Mouse (Mus musculus) embryonic facial prominence, embryonic 13.5 days (tissue): ENCODE results near the gene Cxcl13. TPM values are rescaled to one million over a fixed set of nuclear protein-coding genes. Genes with fewer than 3 reads are reported as not detected.
"Not testable (repeated sequence)": the region's sequence is repeated elsewhere in the genome, so short reads cannot be mapped to it uniquely, and the experiment has no call there.

Experiments used
- ATAC-seq: fragments of 200-750 bp; cut with Nextera tagmentation; 2 replicates; pipeline ENCODE4 v1.8.0; 2017; ENCODE audit warnings: low read depth; ENCODE audit not compliant: insufficient number of reproducible peaks, insufficient read depth, low FRiP score, low TSS enrichment
- H3K27ac ChIP-seq: fragments of 300-500 bp; sonication (generic); 2 replicates; pipeline ENCODE4 v1.5.1; 2015; ENCODE audit warnings: moderate library complexity, mild to moderate bottlenecking, inconsistent platforms
- H3K27me3 ChIP-seq: fragments of 300-500 bp; sonication (generic); 2 replicates; pipeline ENCODE4 v1.6.1; 2015; ENCODE audit warnings: mild to moderate bottlenecking, inconsistent platforms
- H3K36me3 ChIP-seq: fragments of 300-500 bp; sonication (generic); 2 replicates; pipeline ENCODE4 v1.6.1; 2015; ENCODE audit warnings: mild to moderate bottlenecking, inconsistent platforms
- H3K4me1 ChIP-seq: fragments of 300-500 bp; sonication (generic); 2 replicates; pipeline ENCODE4 v1.6.1; 2015; ENCODE audit warnings: inconsistent platforms
- H3K4me2 ChIP-seq: fragments of 300-500 bp; sonication (generic); 2 replicates; pipeline ENCODE4 v1.6.1; 2015; ENCODE audit warnings: moderate library complexity, mild to moderate bottlenecking, inconsistent platforms
- H3K4me3 ChIP-seq: fragments of 300-500 bp; sonication (generic); 2 replicates; pipeline ENCODE4 v1.5.1; 2015; ENCODE audit warnings: mild to moderate bottlenecking, inconsistent platforms
- H3K9ac ChIP-seq: fragments of 300-500 bp; sonication (generic); 2 replicates; pipeline ENCODE4 v1.6.1; 2015; ENCODE audit warnings: mild to moderate bottlenecking, inconsistent platforms
- H3K9me3 ChIP-seq: fragments of 300-500 bp; sonication (generic); 2 replicates; pipeline ENCODE4 v1.6.1; 2016; ENCODE audit warnings: inconsistent platforms
- WGBS: fragments of 180-500 bp; shearing (Covaris S2); methylation state at CpG from one replicate; pipeline ENCODE4 v1.1.7; 2015; ENCODE audit warnings: mixed read lengths; 5-methylcytosine and 5-hydroxymethylcytosine counted together
- polyA plus RNA-seq: library from polyadenylated mRNA; unstranded; fragments of >200 nt; fragmentation: Nextera tagmentation; extraction: Ambion mirVana; gene quantifications from 2 replicates; pipeline ENCODE4 v1.2.1, GENCODE M21; 2015

The Cxcl13 gene
- polyA plus RNA-seq, 1 experiment from 2014 or later = 1.4 TPM

- Histone ChIP-seq H3K4me3 (no peak overlapping the region), H3K27ac (no peak overlapping the region), H3K36me3 (no peaks in the 10 kb centered on the region), H3K4me1 (0 out of 2 replicates have a peak, but pooled peaks cover 4% of the 10 kb centered on the region), H3K4me2 (no peak overlapping the region), H3K9me3 (no peaks in the 10 kb centered on the region), H3K27me3 (no peaks in the 10 kb centered on the region), H3K9ac (no peak overlapping the region)
- no peak for ATAC-seq
- WGBS = 41% methylated on average over 3 of the region's 3 CpGs
These were observed 11.6 kb upstream of the Cxcl13 start for GRCm38 (mm10) chr5:95945120-95945519.

GRCm38 (mm10) chr5:95946344-95946743, 10.4 kb upstream of the Cxcl13 start:
- ATAC-seq = no peak
- WGBS = 67% methylated on average over 2 of the region's 2 CpGs
- H3K4me3 ChIP-seq = no peak overlapping the region
- H3K9me3 ChIP-seq = no peaks in the 10 kb centered on the region
- H3K9ac ChIP-seq = no peak overlapping the region
- no peak overlapping the region for H3K4me2 ChIP-seq
- H3K36me3 ChIP-seq = no peaks in the 10 kb centered on the region
- no peaks in the 10 kb centered on the region for H3K27me3 ChIP-seq
- no peaks in the 10 kb centered on the region for H3K4me1 ChIP-seq
- no peak overlapping the region for H3K27ac ChIP-seq

GRCm38 (mm10) chr5:95948641-95949040, 8.1 kb upstream of the Cxcl13 start:
- Histone ChIP-seq H3K4me1 (no peaks in the 10 kb centered on the region), H3K4me3 (no peak overlapping the region), H3K4me2 (no peak overlapping the region), H3K36me3 (no peaks in the 10 kb centered on the region), H3K9ac (no peak overlapping the region), H3K27ac (no peak overlapping the region), H3K9me3 (no peaks in the 10 kb centered on the region), H3K27me3 (no peaks in the 10 kb centered on the region)
- 79% methylated on average over 3 of the region's 3 CpGs for WGBS
- ATAC-seq = no peak

GRCm38 (mm10) chr5:95949946-95950701, 6.6 kb upstream of the Cxcl13 start:
- Histone ChIP-seq H3K36me3 (no peaks in the 10 kb centered on the region), H3K4me3 (no peak overlapping the region), H3K4me2 (no peak overlapping the region), H3K4me1 (no peaks in the 10 kb centered on the region), H3K9ac (no peak overlapping the region), H3K27me3 (no peaks in the 10 kb centered on the region), H3K27ac (no peak overlapping the region), H3K9me3 (no peaks in the 10 kb centered on the region)
- no peak for ATAC-seq
- 43% methylated on average over 19 of the region's 19 CpGs for WGBS

GRCm38 (mm10) chr5:95964940-95965339, 8.2 kb downstream of the Cxcl13 start:
- Histone ChIP-seq H3K4me3 (no peak overlapping the region), H3K4me1 (no peaks in the 10 kb centered on the region), H3K27me3 (no peaks in the 10 kb centered on the region), H3K27ac (no peak overlapping the region), H3K9ac (no peak overlapping the region), H3K4me2 (no peak overlapping the region), H3K9me3 (no peaks in the 10 kb centered on the region), H3K36me3 (no peaks in the 10 kb centered on the region)
- WGBS = 26% methylated on average over 2 of the region's 2 CpGs
- ATAC-seq = no peak

GRCm38 (mm10) chr5:95966621-95967020, 9.9 kb downstream of the Cxcl13 start:
- WGBS = 50% methylated on average over 2 of the region's 2 CpGs
- no peak for ATAC-seq

GRCm38 (mm10) chr5:95970845-95971244, 14.1 kb downstream of the Cxcl13 start:
- 36% methylated on average over 6 of the region's 6 CpGs for WGBS
- no peak overlapping the region for H3K27ac ChIP-seq
- ATAC-seq = no peak
- no peaks in the 10 kb centered on the region for H3K9me3 ChIP-seq
- no peaks in the 10 kb centered on the region for H3K36me3 ChIP-seq
- peaks cover 6% of the 10 kb centered on the region for H3K27me3 ChIP-seq
- no peak overlapping the region for H3K4me3 ChIP-seq
- no peaks in the 10 kb centered on the region for H3K4me1 ChIP-seq
- no peak overlapping the region for H3K9ac ChIP-seq
- H3K4me2 ChIP-seq = no peak overlapping the region

More at GRCm38 (mm10) chr5:95966621-95967020, 9.9 kb downstream of the Cxcl13 start:
- Histone ChIP-seq H3K27ac (no peak overlapping the region), H3K9me3 (no peaks in the 10 kb centered on the region), H3K4me1 (no peaks in the 10 kb centered on the region), H3K27me3 (0 out of 2 replicates have a peak, but pooled peaks cover under 1% of the 10 kb centered on the region), H3K36me3 (no peaks in the 10 kb centered on the region), H3K9ac (no peak overlapping the region), H3K4me2 (no peak overlapping the region), H3K4me3 (no peak overlapping the region)

GRCm38 (mm10) chr5:95972208-95972607, 15.5 kb downstream of the Cxcl13 start:
- 76% methylated on average over 3 of the region's 3 CpGs for WGBS
- no peaks in the 10 kb centered on the region for H3K9me3 ChIP-seq
- H3K9ac ChIP-seq = no peak overlapping the region
- ATAC-seq = no peak
- no peaks in the 10 kb centered on the region for H3K4me1 ChIP-seq
- H3K4me2 ChIP-seq = no peak overlapping the region
- H3K4me3 ChIP-seq = no peak overlapping the region
- no peak overlapping the region for H3K27ac ChIP-seq
- H3K36me3 ChIP-seq = no peaks in the 10 kb centered on the region
- peaks cover 6% of the 10 kb centered on the region for H3K27me3 ChIP-seq

GRCm38 (mm10) chr5:95973806-95974205, 17.1 kb downstream of the Cxcl13 start:
- not testable (repeated sequence) for ATAC-seq, H3K4me3 ChIP-seq, H3K27me3 ChIP-seq, H3K36me3 ChIP-seq, H3K9ac ChIP-seq, H3K4me1 ChIP-seq, H3K9me3 ChIP-seq, H3K27ac ChIP-seq
- H3K4me2 ChIP-seq = peak overlapping the region; percentile 54
- WGBS = 38% methylated on average over 34 of the region's 34 CpGs

GRCm38 (mm10) chr5:95976299-95976698, 19.5 kb downstream of the Cxcl13 start:
- Histone ChIP-seq H3K4me1 (no peaks in the 10 kb centered on the region), H3K9me3 (no peaks in the 10 kb centered on the region), H3K4me3 (no peak overlapping the region), H3K9ac (no peak overlapping the region), H3K4me2 (no peak overlapping the region), H3K27me3 (peaks cover 6% of the 10 kb centered on the region), H3K27ac (no peak overlapping the region), H3K36me3 (no peaks in the 10 kb centered on the region)
- no peak for ATAC-seq
- 72% methylated on average over 1 of the region's 1 CpGs for WGBS

GRCm38 (mm10) chr5:95983797-95984486, 27.2 kb downstream of the Cxcl13 start:
- H3K4me2 ChIP-seq = no peak overlapping the region
- H3K9ac ChIP-seq = no peak overlapping the region
- H3K4me1 ChIP-seq = no peaks in the 10 kb centered on the region
- WGBS = 37% methylated on average over 5 of the region's 5 CpGs
- H3K4me3 ChIP-seq = no peak overlapping the region
- no peaks in the 10 kb centered on the region for H3K36me3 ChIP-seq
- H3K27ac ChIP-seq = no peak overlapping the region
- no peaks in the 10 kb centered on the region for H3K9me3 ChIP-seq
- no peak for ATAC-seq
- H3K27me3 ChIP-seq = no peaks in the 10 kb centered on the region
